Mouse (Mus musculus): ENCODE measurements around the gene B230118H07Rik. TPM values are rescaled to one million over a fixed set of nuclear protein-coding genes. Genes with fewer than 3 reads are reported as not detected.
A peak's percentile ranks its signal among the peaks of the same experiment; 100 is the strongest.
"Not testable (repeated sequence)": the region's sequence is repeated elsewhere in the genome, so short reads cannot be mapped to it uniquely, and the experiment has no call there.

B230118H07Rik gene
- total RNA-seq, 2 experiments from 2014 or later = 28.6 to 30.2 TPM

DNA sequence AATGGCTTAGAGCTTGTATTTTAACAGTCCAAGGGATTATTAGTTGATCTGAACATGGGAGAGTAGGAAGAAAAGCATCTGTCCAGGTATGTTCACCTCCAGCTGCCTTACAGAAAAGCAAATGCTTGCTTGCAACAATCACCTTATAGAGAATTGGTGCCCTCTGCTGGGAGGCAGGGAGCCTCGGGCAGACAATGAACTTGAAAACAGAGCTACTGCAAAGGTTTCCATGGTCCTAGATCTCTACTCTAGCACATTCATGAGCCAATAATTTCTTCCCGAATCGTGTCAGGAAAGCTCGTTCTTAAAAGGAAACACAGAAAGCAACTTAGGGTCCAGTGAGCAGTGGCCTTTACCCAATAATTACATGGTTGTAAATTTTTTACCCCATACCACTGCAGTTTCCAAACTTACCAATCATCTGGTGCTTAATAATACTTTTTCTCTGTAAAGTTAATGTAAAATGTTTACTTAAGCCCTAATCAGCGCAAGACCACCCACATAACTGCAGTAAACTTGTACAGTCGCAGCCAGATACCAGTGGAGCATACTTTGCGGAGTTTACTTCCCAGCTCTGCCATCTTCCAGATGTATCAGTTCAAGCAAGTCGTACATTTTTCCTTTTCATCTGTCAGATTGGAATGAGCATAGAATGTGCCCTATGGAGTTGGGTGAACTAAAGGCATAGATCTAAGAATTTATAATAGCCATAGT, 105.5 kb downstream of the B230118H07Rik start:
- H3K27ac ChIP-seq = no peak overlapping the region
- DNase-seq (ENCODE audit: extremely low spot score in 1 of 2, low spot score in 2 of 2) = no peak
- TF ChIP-seq CTCF (IDR thresholded peaks at IDR 0.05) = peak; percentile 45
- H3K4me3 ChIP-seq = no peak overlapping the region
- intact Hi-C loops (cut with DNase I) = no loop called here

DNA sequence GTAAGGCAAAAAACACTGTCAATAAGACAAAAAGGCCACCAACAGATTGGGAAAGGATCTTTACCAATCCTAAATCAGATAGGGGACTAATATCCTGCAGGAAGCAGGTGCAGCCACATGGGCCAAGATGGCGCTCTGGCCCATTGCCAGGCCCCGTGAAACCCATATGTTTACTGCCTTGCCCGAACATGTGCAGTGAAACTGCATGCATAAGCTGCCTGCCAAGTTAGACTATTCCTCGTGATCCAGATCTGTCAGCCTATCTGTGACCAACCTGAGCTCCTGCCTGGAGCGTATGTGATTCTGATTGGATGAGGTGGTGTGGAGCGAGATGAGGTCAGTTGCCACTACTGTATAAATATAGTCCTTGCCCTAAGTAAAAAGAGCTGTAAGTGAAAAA, 112.4 kb downstream of the B230118H07Rik start:
- DNase-seq (ENCODE audit: extremely low spot score in 1 of 2, low spot score in 2 of 2); H3K4me3 ChIP-seq; intact Hi-C loops (cut with DNase I); H3K27ac ChIP-seq: not testable (repeated sequence)

DNA sequence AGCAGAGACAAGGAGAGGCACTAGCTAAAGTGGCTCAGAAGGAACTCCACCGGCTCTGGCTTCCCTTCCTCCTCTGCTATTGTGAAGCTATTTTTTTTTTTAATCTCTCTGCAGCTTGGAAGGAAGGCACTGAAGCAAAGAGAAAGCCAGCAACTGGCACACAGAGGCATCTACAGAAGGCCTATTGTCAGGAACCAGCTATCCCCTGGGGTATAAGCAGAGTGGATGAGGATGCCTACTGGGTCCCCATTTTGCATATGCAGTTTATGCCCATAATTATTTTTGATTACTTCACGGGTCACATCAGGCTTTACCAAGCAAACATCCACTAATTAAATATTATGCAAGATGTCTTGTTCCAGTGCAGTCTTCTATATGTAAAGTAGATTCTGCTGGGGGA, 115.6 kb downstream of the B230118H07Rik start:
- Histone ChIP-seq H3K4me3 (no peak overlapping the region), H3K27ac (no peak overlapping the region)
- intact Hi-C loops (cut with DNase I) = no loop called here
- TF ChIP-seq CTCF (IDR thresholded peaks at IDR 0.05) = no peak
- DNase-seq (ENCODE audit: extremely low spot score in 1 of 2, low spot score in 2 of 2) = no peak

DNA sequence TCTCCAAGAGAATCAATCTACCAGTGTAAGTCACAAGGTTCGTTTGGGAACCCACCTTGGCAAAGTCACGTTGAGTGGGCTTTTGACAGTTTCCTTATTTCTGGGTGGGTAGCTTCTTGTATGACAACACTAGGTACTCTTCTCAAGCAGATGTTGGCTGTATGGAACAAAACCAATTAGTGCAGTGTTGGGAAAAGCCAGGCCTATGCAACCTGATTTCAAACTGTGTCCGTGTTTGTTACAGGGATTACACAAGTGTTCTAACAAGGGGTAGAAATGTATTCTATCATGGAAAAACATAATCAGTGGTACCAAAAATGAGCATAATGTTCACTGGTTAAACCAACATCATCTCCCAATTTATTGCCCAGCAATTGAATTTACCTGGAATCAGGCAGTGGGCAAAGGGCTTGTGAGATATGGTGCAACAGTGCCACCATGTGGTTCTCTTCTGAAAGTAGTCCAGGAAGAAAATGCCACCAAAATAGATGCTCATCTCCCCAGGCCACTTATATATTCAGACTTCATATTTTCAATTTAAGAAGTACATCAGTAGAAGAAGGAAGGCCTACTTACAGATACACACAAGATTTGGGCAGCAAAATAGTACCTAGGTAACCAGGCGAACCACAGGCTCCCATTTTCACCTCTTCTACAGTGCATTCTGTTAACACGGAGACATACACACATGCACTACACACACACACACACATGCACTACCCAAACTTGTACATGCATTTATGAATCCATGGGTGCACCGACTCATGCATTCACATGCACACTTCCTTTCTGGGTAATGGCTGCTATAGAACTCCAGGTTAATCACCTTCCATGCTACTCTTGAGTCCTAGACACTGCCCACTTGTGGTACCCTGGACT, 123.6 kb downstream of the B230118H07Rik start:
- peak; percentile 83 for TF ChIP-seq CTCF (IDR thresholded peaks at IDR 0.05)
- Histone ChIP-seq H3K4me3 (no peak overlapping the region), H3K27ac (no peak overlapping the region)
- peak; percentile 53 to 55 for DNase-seq (ENCODE audit: extremely low spot score in 1 of 2, low spot score in 2 of 2)
- intact Hi-C loops (cut with DNase I) = loop anchor here (1.0 to 10.0 kb wide), 3 partner anchors 53 to 361 kb away; no protein-coding TSS in a partner anchor

DNA sequence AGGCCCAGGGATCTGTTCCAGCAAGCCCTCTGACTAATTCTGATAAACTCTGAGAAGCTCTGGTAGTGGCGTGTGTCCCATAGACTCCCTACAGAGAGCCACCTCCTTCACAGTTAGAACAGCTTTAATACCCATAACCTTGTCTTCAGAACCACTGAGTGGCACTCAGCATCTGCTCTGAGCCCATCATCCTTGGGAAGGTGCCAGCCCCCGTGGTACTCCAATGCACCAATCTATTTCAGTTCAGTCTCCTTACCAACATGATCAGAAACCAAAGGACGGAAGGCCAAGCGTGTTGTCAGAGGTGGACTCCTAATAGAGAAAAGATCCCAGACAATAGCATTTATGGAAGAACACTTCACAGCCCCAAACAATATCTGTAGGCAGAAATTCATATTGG, 124.2 kb downstream of the B230118H07Rik start:
- Histone ChIP-seq H3K4me3 (no peak overlapping the region), H3K27ac (no peak overlapping the region)
- no peak for DNase-seq (ENCODE audit: extremely low spot score in 1 of 2, low spot score in 2 of 2)
- intact Hi-C loops (cut with DNase I) = loop anchor here (1.0 to 10.0 kb wide), 3 partner anchors 53 to 360 kb away; no protein-coding TSS in a partner anchor
- TF ChIP-seq CTCF (IDR thresholded peaks at IDR 0.05) = no peak

DNA sequence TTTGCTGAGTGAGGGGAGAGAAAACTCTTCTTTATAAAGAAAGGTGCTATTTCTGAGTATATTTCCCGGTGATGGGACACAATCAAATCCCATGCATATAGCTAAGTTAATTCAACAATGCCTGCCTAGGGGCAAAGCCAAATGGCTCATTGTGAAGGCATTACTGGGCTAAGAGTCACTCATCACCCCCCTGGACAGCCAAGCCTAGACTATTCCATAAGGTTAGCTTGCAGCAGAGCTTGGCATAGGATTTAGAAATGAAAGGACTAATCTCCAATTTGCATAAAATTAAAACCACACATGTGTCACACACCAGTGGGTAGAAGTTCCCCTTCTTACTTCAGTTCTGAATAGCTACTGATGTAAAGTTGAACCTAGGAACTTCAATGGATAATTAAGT, 128.8 kb downstream of the B230118H07Rik start:
- intact Hi-C loops (cut with DNase I) = loop anchor here (10.0 kb wide), 1 partner anchor 356 kb away; no protein-coding TSS in a partner anchor
- Histone ChIP-seq H3K27ac (no peak overlapping the region), H3K4me3 (no peak overlapping the region)
- DNase-seq (ENCODE audit: extremely low spot score in 1 of 2, low spot score in 2 of 2) = no peak
- no peak for TF ChIP-seq CTCF (IDR thresholded peaks at IDR 0.05)

DNA sequence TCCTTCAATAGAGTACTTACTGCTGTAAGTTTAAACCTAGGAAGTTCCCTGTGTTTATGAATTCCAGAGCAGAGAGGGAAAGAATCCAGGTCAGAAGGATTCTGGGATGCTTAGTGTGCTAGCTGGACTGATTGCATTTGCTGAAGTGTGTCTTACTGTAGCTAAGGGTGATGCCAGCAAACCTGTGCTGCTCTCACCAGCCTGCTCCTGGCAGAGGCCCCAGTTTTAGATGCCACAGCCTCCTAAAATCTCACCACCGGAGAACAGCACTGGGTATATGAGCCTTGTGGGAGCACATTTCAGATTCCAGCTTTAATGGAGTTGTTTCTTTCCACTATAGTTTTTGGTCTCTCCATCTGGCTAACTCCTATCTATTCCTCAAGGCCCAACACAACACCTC, 129.4 kb downstream of the B230118H07Rik start:
- intact Hi-C loops (cut with DNase I) = loop anchor here (10.0 kb wide), 1 partner anchor 355 kb away; no protein-coding TSS in a partner anchor
- no peak for TF ChIP-seq CTCF (IDR thresholded peaks at IDR 0.05)
- H3K27ac ChIP-seq = no peak overlapping the region
- H3K4me3 ChIP-seq = no peak overlapping the region
- no peak for DNase-seq (ENCODE audit: extremely low spot score in 1 of 2, low spot score in 2 of 2)

Other genes with a start within 250 kb of the B230118H07Rik start
- gene Rag2, start 24.8 kb downstream of the B230118H07Rik start, total RNA-seq (2021) = not detected
- under 1 TPM; 0.19 to 0.25 TPM for gene Rag1, start within 50 bp of the B230118H07Rik start, total RNA-seq (2021)
- gene Traf6, start 28.9 kb upstream of the B230118H07Rik start, total RNA-seq (2021) = 10 to 100 TPM; 12.6 to 12.9 TPM
- gene Prr5l, start 233.5 kb upstream of the B230118H07Rik start, total RNA-seq (2021) = 1 to 10 TPM; 5.1 to 7.7 TPM
- gene Commd9, start 236.7 kb upstream of the B230118H07Rik start, total RNA-seq (2021) = 10 to 100 TPM; 38.6 to 42.3 TPM

Measured in left cerebral cortex, adult 2 months (tissue).